In the genomic region with DNA sequence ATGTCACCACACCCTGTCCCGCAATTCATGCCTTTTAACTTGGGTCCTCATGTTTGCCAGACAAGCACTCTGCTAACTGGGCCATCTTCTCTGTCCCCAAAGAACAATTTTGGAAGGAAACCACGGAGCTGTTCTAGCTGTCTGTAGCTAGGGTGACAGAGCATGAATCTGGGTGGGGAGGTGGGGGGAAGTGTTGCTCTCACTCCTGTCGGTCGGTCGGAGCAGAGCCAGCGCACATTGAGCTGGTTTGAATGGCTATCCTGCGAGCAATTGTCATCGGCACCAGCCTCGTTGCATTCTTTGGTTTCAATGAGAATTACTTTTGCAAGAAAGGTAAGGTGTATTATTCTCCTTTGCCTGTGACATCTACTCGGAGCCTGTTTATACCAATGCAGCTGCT, we compare ENCODE assay signal across 28 mouse cellular contexts. TPM values are rescaled to one million over a fixed set of nuclear protein-coding genes. Genes with fewer than 3 reads are reported as not detected.
DNase-seq lines count a peak whose midpoint lies in the region; ATAC-seq and TF ChIP-seq lines count a peak whose summit lies in the region.
"Had no signal": no experiment of that assay in that cellular context is flagged by ENCODE, and none has a peak within 500 bp of the region (broad histone marks: within the 10 kb centered on the region; RNA-seq: fewer than 3 reads in every experiment).

No protein-coding gene starts in this region.

- no peak overlapping the region for H3K9ac ChIP-seq in midbrain, embryonic 11.5 days (ENCODE audit: low read length)
- H3K9ac ChIP-seq in midbrain, postnatal 0 days (replicated peaks; ENCODE audit: low read length, poor library complexity, severe bottlenecking), result no peak overlapping the region
- H3K9ac ChIP-seq in forebrain, embryonic 11.5 days (ENCODE audit: low read length), result peak overlapping the region; percentile 12; the same call in 1 of the 2 replicates
- H3K9ac ChIP-seq in forebrain, embryonic 14.5 days (ENCODE audit: low read length), result no peak overlapping the region
- H3K9ac ChIP-seq in forebrain, postnatal 0 days, result no peak overlapping the region
- H3K9ac ChIP-seq in neural tube, embryonic 15.5 days (replicated peaks), result no peak overlapping the region
- H3K9ac ChIP-seq: hindbrain, embryonic 13.5 days; intestine, embryonic 15.5 days had no signal

- H3K9me3 ChIP-seq in midbrain, embryonic 11.5 days (ENCODE audit: control insufficient read depth, low read length), result no peaks in the 10 kb centered on the region
- H3K9me3 ChIP-seq in midbrain, postnatal 0 days (ENCODE audit: low read length), result no peaks in the 10 kb centered on the region
- no peaks in the 10 kb centered on the region for H3K9me3 ChIP-seq in forebrain, embryonic 11.5 days (ENCODE audit: control insufficient read depth, low read length)
- H3K9me3 ChIP-seq in forebrain, embryonic 14.5 days (replicated peaks; ENCODE audit: control insufficient read depth, low read length), result no peaks in the 10 kb centered on the region
- no peaks in the 10 kb centered on the region for H3K9me3 ChIP-seq in forebrain, postnatal 0 days (ENCODE audit: low read length)
- no peaks in the 10 kb centered on the region for H3K9me3 ChIP-seq in neural tube, embryonic 15.5 days (replicated peaks)
- H3K9me3 ChIP-seq: hindbrain, embryonic 10.5 days; hindbrain, embryonic 13.5 days; intestine, embryonic 15.5 days had no signal

- H3K4me1 ChIP-seq in midbrain, embryonic 11.5 days (ENCODE audit: control insufficient read depth, insufficient read depth, low read length), result no peaks in the 10 kb centered on the region
- H3K4me1 ChIP-seq in midbrain, postnatal 0 days (ENCODE audit: insufficient read depth, low read length), result no peaks in the 10 kb centered on the region
- H3K4me1 ChIP-seq in forebrain, embryonic 11.5 days (replicated peaks; ENCODE audit: control insufficient read depth, insufficient read depth, low read length), result peaks cover 4% of the 10 kb centered on the region; the same call in 1 of the 2 replicates
- peaks cover 9% of the 10 kb centered on the region; the same call in 1 of the 2 replicates for H3K4me1 ChIP-seq in forebrain, embryonic 14.5 days (ENCODE audit: control insufficient read depth, insufficient read depth, low read length)
- H3K4me1 ChIP-seq in forebrain, postnatal 0 days (ENCODE audit: insufficient read depth), result no peaks in the 10 kb centered on the region
- no peaks in the 10 kb centered on the region for H3K4me1 ChIP-seq in neural tube, embryonic 15.5 days
- H3K4me1 ChIP-seq: hindbrain, embryonic 10.5 days; hindbrain, embryonic 13.5 days; intestine, embryonic 15.5 days had no signal

- no peak overlapping the region for H3K27ac ChIP-seq in midbrain, embryonic 11.5 days (ENCODE audit: low read depth, low read length)
- no peak overlapping the region for H3K27ac ChIP-seq in midbrain, postnatal 0 days (ENCODE audit: low read depth, low read length)
- H3K27ac ChIP-seq in forebrain, embryonic 11.5 days (ENCODE audit: low read depth, low read length), result peak overlapping the region; percentile 46
- peak overlapping the region; percentile 40; the same call in 1 of the 2 replicates for H3K27ac ChIP-seq in forebrain, embryonic 14.5 days (ENCODE audit: low read depth, low read length)
- no peak overlapping the region for H3K27ac ChIP-seq in forebrain, postnatal 0 days (ENCODE audit: low read depth, low read length)
- H3K27ac ChIP-seq in neural tube, embryonic 15.5 days (replicated peaks), result no peak overlapping the region
- H3K27ac ChIP-seq: heart, adult 2 months; hindbrain, embryonic 10.5 days; hindbrain, embryonic 13.5 days; intestine, embryonic 15.5 days had no signal

- H3K4me3 ChIP-seq in midbrain, embryonic 11.5 days (ENCODE audit: low read depth, low read length), result no peak overlapping the region
- no peak overlapping the region for H3K4me3 ChIP-seq in midbrain, postnatal 0 days (ENCODE audit: low read depth, low read length)
- no peak overlapping the region for H3K4me3 ChIP-seq in forebrain, embryonic 11.5 days (ENCODE audit: low read depth, low read length)
- no peak overlapping the region for H3K4me3 ChIP-seq in forebrain, embryonic 14.5 days (ENCODE audit: low read depth, low read length)
- no peak overlapping the region for H3K4me3 ChIP-seq in forebrain, postnatal 0 days (ENCODE audit: low read depth, low read length)
- no peak overlapping the region for H3K4me3 ChIP-seq in neural tube, embryonic 15.5 days (replicated peaks)
- H3K4me3 ChIP-seq: heart, adult 2 months; hindbrain, embryonic 10.5 days; hindbrain, embryonic 13.5 days; intestine, embryonic 15.5 days had no signal

- WGBS in midbrain, embryonic 11.5 days, result 82% methylated on average over 10 of the region's 10 CpGs
- 63% methylated on average over 10 of the region's 10 CpGs for WGBS in midbrain, postnatal 0 days
- WGBS in forebrain, embryonic 11.5 days, result 39% methylated on average over 10 of the region's 10 CpGs
- 21% methylated on average over 10 of the region's 10 CpGs for WGBS in forebrain, embryonic 14.5 days
- 25% methylated on average over 10 of the region's 10 CpGs for WGBS in forebrain, postnatal 0 days
- 75% methylated on average over 10 of the region's 10 CpGs for WGBS in neural tube, embryonic 15.5 days

- H3K4me2 ChIP-seq in midbrain, embryonic 11.5 days, result no peak overlapping the region
- H3K4me2 ChIP-seq in midbrain, postnatal 0 days (ENCODE audit: low read depth, low read length, poor library complexity, severe bottlenecking), result no peak overlapping the region
- no peak overlapping the region for H3K4me2 ChIP-seq in forebrain, embryonic 11.5 days (ENCODE audit: low read depth, low read length, severe bottlenecking)
- H3K4me2 ChIP-seq in forebrain, embryonic 14.5 days (ENCODE audit: low read length), result peak overlapping the region; percentile 27; the same call in 1 of the 2 replicates
- H3K4me2 ChIP-seq in forebrain, postnatal 0 days (ENCODE audit: low read depth), result peak overlapping the region; percentile 4; the same call in 1 of the 2 replicates
- H3K4me2 ChIP-seq in neural tube, embryonic 15.5 days, result no peak overlapping the region
- H3K4me2 ChIP-seq: heart, embryonic 11.5 days; hindbrain, embryonic 13.5 days; intestine, embryonic 15.5 days had no signal

- H3K27me3 ChIP-seq in midbrain, embryonic 11.5 days (ENCODE audit: control insufficient read depth, insufficient read depth, low read length), result no peaks in the 10 kb centered on the region
- no peaks in the 10 kb centered on the region for H3K27me3 ChIP-seq in midbrain, postnatal 0 days (ENCODE audit: insufficient read depth, low read length)
- no peaks in the 10 kb centered on the region for H3K27me3 ChIP-seq in forebrain, embryonic 11.5 days (ENCODE audit: control insufficient read depth, insufficient read depth, low read length)
- no peaks in the 10 kb centered on the region for H3K27me3 ChIP-seq in forebrain, embryonic 14.5 days (replicated peaks; ENCODE audit: control insufficient read depth, insufficient read depth, low read length)
- H3K27me3 ChIP-seq in forebrain, postnatal 0 days (ENCODE audit: insufficient read depth, low read length), result no peaks in the 10 kb centered on the region
- no peaks in the 10 kb centered on the region for H3K27me3 ChIP-seq in neural tube, embryonic 15.5 days (replicated peaks)
- H3K27me3 ChIP-seq: CH12.LX; hindbrain, embryonic 13.5 days; intestine, embryonic 15.5 days had no signal

- no peak for ATAC-seq in midbrain, embryonic 11.5 days (ENCODE audit: low FRiP score)
- ATAC-seq in midbrain, postnatal 0 days (ENCODE audit: low FRiP score), result no peak
- ATAC-seq in forebrain, embryonic 11.5 days (replicated peaks; ENCODE audit: low FRiP score), result no peak
- ATAC-seq in forebrain, embryonic 14.5 days, result peak; percentile 60; the same call in 1 of the 2 replicates
- ATAC-seq in forebrain, postnatal 0 days, result no peak
- ATAC-seq in neural tube, embryonic 15.5 days (ENCODE audit: low FRiP score), result no peak
- ATAC-seq: activated CD4-positive, CD25-positive, alpha-beta regulatory T cell, adult 4 months; hindbrain, embryonic 16.5 days; intestine, embryonic 15.5 days had no signal

- TF ChIP-seq CTCF in midbrain, postnatal 0 days (IDR thresholded peaks at IDR 0.05), result no peak
- no peak for TF ChIP-seq CTCF in forebrain, postnatal 0 days (IDR thresholded peaks at IDR 0.05; ENCODE audit: low read depth)

- no peaks in the 10 kb centered on the region for H3K36me3 ChIP-seq in midbrain, embryonic 11.5 days (ENCODE audit: control insufficient read depth, insufficient read depth, low read length)
- H3K36me3 ChIP-seq in midbrain, postnatal 0 days (ENCODE audit: insufficient read depth, low read length), result no peaks in the 10 kb centered on the region
- H3K36me3 ChIP-seq in forebrain, embryonic 11.5 days (ENCODE audit: control insufficient read depth, insufficient read depth, low read length), result no peaks in the 10 kb centered on the region
- H3K36me3 ChIP-seq in forebrain, embryonic 14.5 days (ENCODE audit: control insufficient read depth, insufficient read depth, low read length), result no peaks in the 10 kb centered on the region
- no peaks in the 10 kb centered on the region for H3K36me3 ChIP-seq in forebrain, postnatal 0 days (ENCODE audit: insufficient read depth)
- no peaks in the 10 kb centered on the region for H3K36me3 ChIP-seq in neural tube, embryonic 15.5 days
- H3K36me3 ChIP-seq: G1E; hindbrain, embryonic 10.5 days; hindbrain, embryonic 13.5 days; intestine, embryonic 15.5 days had no signal

- DNase-seq in midbrain, embryonic 11.5 days (ENCODE audit: low spot score, missing footprints), result peak; percentile 41
- DNase-seq in midbrain, postnatal 0 days (ENCODE audit: low spot score), result no peak
- DNase-seq in forebrain, embryonic 11.5 days (ENCODE audit: low spot score), result no peak
- DNase-seq in forebrain, embryonic 14.5 days (ENCODE audit: low spot score), result peak; percentile 28
- no peak for DNase-seq in forebrain, postnatal 0 days
- DNase-seq in embryo, embryonic 9.5 days (ENCODE audit: extremely low spot score), result no peak
- DNase-seq in urinary bladder, adult 2 months (ENCODE audit: low spot score), result no peak
- DNase-seq: adrenal gland, adult 8-10 months; adrenal gland, postnatal 25 days; B cell, adult 2 months; cerebellum, adult 11 months; cerebellum, adult 2 months; cerebellum, postnatal 10 days; cerebellum, postnatal 36 days; embryo, embryonic 11 days; gastrocnemius, postnatal 25 days; heart, adult 2 months; kidney, adult 11 months; kidney, adult 8-10 months had no signal

RNA-seq across cellular contexts. Expression of gene Cmc1, which starts 36.8 kb away (rescaled TPM):
- polyA plus RNA-seq in midbrain, embryonic 11.5 days (2014; fragmentation: Nextera tagmentation; extraction: Ambion mirVana), result 40.1 and 41.5 TPM in 2 replicates
- 3.2 and 6.3 TPM in 2 replicates for total RNA-seq in midbrain, postnatal 0 days (2014; rRNA removed)
- polyA plus RNA-seq in midbrain, postnatal 0 days (2015; fragmentation: Nextera tagmentation; extraction: Ambion mirVana), result 37.8 and 44.6 TPM in 2 replicates
- polyA plus RNA-seq in forebrain, embryonic 11.5 days (2014; fragmentation: Nextera tagmentation; extraction: Ambion mirVana), result 30.8 and 37.5 TPM in 2 replicates
- 43.5 and 52.7 TPM in 2 replicates for polyA plus RNA-seq in forebrain, embryonic 14.5 days (2014; fragmentation: Nextera tagmentation; extraction: Ambion mirVana)
- 6.8 and 8.5 TPM in 2 replicates for total RNA-seq in forebrain, postnatal 0 days (2014; rRNA removed)
- polyA plus RNA-seq in forebrain, postnatal 0 days (2015; fragmentation: Nextera tagmentation; extraction: Ambion mirVana), result 46.0 and 49.8 TPM in 2 replicates
- 39.1 and 39.8 TPM in 2 replicates for polyA plus RNA-seq in neural tube, embryonic 15.5 days (2015; fragmentation: Nextera tagmentation; extraction: Ambion mirVana)
- polyA plus RNA-seq in urinary bladder, adult 2 months (2012; rRNA removed), result 22.0 and 24.6 TPM in 2 replicates

Comparison
In these comparisons a context has a peak if more than half of its experiments do, and no peak if none do; other contexts are left out.
1. DNase-seq: peak in midbrain, embryonic 11.5 days (single experiment) and forebrain, embryonic 14.5 days (single experiment); none in midbrain, postnatal 0 days (single experiment), forebrain, embryonic 11.5 days (single experiment), forebrain, postnatal 0 days (single experiment), embryo, embryonic 9.5 days (single experiment) and urinary bladder, adult 2 months (single experiment).
2. H3K27ac ChIP-seq: peak in forebrain, embryonic 11.5 days (single experiment) and forebrain, embryonic 14.5 days (single experiment); none in midbrain, embryonic 11.5 days (single experiment), midbrain, postnatal 0 days (single experiment), forebrain, postnatal 0 days (single experiment) and neural tube, embryonic 15.5 days (single experiment).
3. H3K4me2 ChIP-seq: peak in forebrain, embryonic 14.5 days (single experiment) and forebrain, postnatal 0 days (single experiment); none in midbrain, embryonic 11.5 days (single experiment), midbrain, postnatal 0 days (single experiment), forebrain, embryonic 11.5 days (single experiment) and neural tube, embryonic 15.5 days (single experiment).